Mouse (Mus musculus): ENCODE data around the gene Pde4d.

Gene Pde4d

DNA sequence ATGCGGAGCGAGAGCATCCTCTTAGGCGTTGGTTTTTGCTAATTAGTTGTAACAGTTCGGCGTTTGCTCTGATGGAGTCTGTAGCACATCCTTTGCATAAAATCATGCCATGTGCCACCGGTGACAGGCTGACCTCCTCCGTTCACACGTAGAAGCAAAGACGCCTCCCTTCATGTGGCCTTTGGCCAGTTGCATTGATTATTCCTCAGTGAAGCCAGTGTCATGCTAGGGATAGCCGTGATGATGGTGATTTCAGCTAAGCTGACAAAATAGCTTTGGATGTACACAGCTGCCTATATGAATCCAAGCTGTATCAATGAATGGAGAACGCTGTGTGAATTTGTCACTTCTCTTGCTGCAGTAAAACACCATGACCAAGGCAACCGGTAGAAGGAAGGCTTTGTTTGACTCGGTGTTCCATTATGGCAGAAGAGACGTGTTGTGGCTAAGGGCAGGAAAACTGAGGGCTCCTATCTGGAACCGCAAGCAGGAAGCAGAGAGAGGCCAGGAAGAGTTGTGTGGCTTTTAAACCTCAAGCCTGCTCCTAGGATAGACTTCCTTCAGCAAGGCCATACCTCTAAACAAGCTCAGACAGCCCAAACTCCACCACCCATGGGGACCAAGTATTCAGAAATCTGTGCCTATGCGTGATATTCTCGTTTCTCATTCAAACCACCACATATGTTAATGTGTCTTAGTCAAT lies 1471.7 kb downstream of the Pde4d start:
- TF ChIP-seq GATA4 (IDR thresholded peaks at IDR 0.05; ENCODE audit: insufficient replicate concordance, low read length) = no peak

DNA sequence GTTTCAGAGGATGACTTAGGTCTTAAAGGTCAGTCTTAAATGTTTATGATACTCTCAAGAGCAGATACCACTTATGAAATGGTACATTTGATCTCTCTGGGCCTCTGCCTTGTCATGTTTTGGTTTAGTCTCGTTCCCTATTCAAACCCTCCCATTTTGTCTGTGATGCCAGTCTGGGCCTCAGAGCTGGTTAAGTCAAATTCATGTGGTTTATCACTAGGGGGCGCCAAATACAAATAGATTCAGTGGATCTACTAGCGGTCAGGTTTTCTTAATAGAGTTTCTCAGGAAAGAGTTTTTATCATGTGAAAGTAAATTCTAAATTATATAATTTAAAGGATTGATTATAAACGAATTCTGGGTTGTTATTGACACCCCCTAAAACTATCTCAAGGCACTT lies 1472.5 kb downstream of the Pde4d start:
- TF ChIP-seq GATA4 (IDR thresholded peaks at IDR 0.05; ENCODE audit: insufficient replicate concordance, low read length) = no peak

DNA sequence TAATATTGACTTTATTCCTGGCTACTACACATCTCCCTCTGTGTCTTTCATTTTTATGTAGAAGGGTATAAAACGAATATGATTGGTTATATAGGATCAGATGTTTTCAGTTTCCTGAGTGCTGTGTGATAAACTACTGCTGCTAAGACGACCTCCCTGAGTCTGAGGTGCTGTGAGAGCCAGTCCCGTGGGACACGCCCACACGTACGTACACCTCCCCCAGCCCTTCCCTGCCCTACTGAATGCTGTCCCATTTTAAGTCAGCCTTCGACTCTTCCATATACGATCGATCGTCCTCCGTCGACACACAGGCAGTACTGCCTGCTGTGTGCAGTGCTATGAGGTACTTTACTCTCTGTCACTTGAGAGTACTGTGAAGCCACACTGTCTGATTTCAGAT lies 1473.0 kb downstream of the Pde4d start:
- TF ChIP-seq GATA4 (IDR thresholded peaks at IDR 0.05; ENCODE audit: insufficient replicate concordance, low read length) = no peak

DNA sequence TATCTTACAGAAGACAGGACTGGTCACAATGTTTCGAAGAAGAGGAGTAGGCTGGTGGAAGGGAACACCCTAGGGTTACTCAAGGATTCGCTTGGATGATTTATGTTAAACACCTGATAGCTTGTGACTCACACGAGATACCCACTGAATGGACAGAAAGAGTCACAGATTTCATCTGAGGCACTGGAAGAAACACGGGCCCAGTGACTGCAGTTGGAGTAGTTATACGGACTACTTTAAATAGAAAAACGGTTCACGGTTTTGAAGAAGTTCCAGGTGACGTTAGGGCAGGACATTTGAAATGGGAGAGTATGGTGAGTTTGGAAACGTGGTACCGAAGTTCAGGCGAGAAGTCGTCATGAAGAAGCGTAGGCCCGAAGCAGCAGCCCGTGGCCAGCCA lies 1475.0 kb downstream of the Pde4d start:
- no peak for TF ChIP-seq GATA4 (IDR thresholded peaks at IDR 0.05; ENCODE audit: insufficient replicate concordance, low read length)

DNA sequence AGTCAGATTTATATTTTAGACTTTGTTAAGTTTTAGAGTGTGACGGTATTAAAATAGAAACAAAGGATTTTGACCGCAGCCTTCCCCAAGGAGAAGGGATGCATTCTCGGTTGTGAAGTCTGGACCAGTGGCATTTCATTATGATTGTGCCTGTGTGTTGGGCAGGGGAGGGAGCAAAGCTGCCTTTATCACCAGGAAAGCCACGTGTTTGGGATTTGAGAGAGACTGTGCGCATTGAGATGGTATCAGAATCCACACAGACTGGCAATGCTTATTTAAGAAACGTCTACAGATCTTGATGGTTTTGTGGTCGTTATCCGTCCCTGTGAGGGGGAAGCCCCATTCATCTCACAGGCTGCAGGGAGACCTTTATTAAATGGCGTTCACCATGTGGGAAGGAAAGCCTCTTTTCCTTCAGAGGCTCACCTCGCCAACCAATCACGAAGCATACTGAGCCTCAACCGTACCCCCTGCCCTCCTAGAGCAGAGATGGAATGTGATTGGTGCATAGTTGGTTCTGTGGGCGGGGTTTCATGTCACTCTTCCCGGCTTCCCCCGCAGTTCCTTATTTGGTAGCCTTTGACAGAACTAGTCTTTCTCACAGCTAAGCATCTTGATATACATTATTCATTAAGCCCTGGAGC lies 1476.7 kb downstream of the Pde4d start:
- no peak for TF ChIP-seq GATA4 (IDR thresholded peaks at IDR 0.05; ENCODE audit: insufficient replicate concordance, low read length)

DNA sequence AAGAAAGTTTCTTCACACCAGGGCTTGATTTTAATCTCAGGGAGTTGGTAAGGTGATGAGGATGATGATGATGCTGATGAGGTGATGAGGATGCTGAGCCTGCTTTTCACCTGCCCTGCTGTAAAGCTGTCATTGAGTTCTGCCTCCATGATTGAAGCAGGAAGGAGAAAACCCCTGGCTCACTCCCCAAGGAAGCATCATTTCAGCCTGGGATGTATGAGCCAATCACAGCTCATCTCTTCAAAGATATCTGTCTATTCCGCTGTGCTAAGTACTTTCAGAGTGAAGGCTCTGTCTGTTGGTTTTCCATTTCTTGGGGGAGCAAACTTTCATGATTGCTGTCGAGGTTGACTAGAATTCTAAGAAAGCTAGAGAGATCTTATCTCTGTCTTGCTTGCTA lies 1478.0 kb downstream of the Pde4d start:
- TF ChIP-seq GATA4 (IDR thresholded peaks at IDR 0.05; ENCODE audit: insufficient replicate concordance, low read length) = no peak

DNA sequence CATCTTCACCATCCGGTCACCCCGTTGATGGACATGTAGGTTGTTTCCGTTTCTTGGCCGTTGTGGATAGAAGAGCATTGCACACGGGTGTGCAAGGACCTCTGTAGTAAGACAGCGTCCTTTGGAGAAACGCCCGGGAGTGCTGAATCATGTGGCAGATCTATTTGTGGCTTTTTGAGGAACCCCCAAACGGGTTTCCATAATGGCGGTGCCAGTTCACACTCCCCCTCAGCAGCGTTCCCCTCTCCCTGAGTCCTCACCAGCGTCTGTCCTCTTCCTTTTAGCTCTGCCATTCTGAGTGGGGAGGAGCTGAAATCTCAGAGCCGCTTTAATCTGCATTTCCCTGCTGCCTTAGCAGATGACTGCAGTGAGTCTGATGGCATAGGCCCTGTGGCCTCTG lies 1482.9 kb downstream of the Pde4d start:
- no peak for TF ChIP-seq GATA4 (IDR thresholded peaks at IDR 0.05; ENCODE audit: insufficient replicate concordance, low read length)

DNA sequence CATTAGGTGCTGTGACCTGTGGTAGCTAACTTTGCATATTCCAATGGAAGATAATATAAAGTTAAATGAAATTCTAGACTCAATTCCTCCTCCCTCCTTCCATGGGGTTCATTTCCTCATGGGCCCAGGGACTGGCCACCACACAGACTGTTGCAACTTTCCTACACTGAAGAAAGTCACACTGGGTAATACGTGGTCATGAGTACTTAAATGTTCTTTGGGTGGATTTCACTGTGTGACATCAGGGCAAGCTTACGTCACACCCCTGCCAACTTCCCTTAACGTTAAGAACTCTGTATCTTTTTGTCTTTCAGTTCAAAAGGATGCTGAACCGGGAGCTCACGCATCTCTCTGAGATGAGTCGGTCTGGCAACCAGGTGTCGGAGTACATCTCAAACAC lies 1483.8 kb downstream of the Pde4d start:
- TF ChIP-seq GATA4 (IDR thresholded peaks at IDR 0.05; ENCODE audit: insufficient replicate concordance, low read length) = no peak

DNA sequence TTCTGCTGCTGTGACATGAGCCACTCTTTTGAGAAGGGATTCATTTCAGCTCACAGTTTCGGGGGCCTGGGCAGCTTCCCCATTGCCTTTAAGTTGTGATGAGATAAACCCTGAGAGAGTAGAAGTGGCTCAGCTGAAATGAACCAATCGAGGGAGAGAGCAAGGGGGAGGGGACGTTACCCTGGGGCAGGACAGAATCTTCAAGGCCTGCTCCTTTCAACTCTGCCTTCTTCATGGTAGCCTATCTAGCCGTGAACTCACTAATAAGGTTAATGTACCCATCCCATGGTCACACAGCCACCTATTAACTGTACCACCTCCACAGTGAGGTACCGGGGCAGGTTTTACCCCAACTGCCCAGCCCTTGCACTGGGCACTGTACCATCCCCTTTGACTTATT lies 1487.1 kb downstream of the Pde4d start:
- TF ChIP-seq GATA4 (IDR thresholded peaks at IDR 0.05; ENCODE audit: insufficient replicate concordance, low read length) = no peak

DNA sequence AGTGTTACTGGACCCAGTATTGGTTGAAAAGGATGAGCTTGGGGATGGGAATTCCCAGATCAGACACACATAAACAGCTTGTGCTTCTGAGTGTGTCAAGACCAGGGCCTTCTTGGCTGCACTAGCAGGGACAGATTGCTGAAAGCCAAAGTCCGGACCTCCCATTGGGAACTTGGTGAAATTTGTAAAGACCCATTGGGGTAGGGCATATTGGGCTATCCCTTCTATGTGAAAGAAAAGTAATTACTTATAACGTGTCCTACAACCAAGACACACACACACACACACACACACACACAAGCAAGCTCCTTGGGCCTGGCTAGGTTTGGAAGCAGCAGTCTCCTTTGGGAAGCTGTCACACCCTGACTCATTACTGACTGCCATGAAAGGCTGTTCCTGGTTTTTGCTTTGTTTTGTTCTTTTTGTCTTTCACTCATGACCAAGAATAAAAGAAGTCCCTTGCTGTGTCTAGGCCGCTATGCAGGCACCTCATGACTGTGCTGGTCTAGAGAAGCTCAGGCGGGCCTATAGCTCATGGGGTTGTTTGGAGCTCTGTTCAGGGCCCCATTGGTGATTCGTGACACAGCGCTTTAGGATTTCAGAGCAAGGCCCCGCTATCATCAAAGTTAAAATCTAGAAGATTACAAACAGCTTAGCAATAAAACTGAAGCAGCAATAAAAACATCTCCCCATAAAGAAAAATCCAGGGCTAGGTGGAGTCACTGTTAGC lies 1495.2 kb downstream of the Pde4d start:
- TF ChIP-seq GATA4 (IDR thresholded peaks at IDR 0.05; ENCODE audit: insufficient replicate concordance, low read length) = no peak

DNA sequence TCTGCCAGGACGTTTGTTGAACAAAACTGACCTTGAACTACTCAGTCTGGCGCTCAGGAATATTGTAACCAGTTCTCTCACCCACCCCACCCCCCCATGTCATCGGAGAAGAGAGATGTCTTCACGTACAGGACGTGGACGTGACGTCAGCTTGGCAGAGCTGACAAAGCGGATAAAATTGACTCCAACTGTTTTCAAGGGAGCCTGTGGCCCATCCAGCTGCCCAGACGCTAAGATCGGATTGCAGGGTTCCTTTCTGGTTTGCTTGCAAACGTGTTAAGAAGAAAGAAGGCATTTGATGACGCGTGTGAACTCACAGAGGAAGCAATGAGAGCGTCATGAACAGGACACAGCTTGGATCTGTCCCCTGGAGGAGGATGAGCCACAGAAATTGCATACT lies 1501.7 kb downstream of the Pde4d start:
- TF ChIP-seq GATA4 (IDR thresholded peaks at IDR 0.05; ENCODE audit: insufficient replicate concordance, low read length) = no peak

DNA sequence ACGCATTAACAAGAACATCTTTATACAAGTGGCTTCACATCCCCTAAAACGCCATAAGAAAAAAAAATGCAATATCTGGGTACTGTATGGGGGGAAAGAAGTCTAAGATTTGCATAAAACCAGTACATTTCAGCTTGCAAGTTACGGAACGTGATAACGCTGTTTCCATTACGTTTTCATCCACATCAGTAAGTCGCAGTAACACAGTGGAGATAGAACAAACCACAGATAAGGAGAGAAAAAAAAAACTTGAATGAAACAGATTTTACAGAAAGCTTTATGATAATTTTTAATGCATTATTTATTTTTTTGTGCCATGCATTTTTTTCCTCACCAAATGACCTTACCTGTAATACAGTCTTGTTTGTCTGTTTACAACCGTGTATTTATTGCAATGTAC lies 1504.4 kb downstream of the Pde4d start:
- TF ChIP-seq GATA4 (IDR thresholded peaks at IDR 0.05; ENCODE audit: insufficient replicate concordance, low read length) = no peak

DNA sequence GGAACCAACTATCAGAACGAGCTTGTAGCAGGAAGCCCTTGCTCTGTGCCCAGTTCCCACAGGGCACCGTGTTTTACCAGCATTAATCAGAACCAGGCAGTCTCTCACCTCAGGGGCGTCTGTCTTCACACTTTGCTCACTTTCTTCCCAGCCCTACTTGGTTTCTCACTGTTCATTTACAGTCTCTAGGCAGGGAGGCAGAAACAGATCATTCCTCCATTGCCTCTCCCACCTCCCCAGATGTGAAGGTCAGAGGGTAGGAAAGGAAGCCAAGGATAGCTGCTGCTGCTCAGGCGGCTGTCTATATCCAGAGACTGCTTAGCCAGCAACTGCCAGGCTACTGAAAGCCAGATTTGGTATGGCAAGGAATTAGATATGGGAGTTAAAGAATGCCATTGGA lies 1508.2 kb downstream of the Pde4d start:
- TF ChIP-seq GATA4 (IDR thresholded peaks at IDR 0.05; ENCODE audit: insufficient replicate concordance, low read length) = no peak

DNA sequence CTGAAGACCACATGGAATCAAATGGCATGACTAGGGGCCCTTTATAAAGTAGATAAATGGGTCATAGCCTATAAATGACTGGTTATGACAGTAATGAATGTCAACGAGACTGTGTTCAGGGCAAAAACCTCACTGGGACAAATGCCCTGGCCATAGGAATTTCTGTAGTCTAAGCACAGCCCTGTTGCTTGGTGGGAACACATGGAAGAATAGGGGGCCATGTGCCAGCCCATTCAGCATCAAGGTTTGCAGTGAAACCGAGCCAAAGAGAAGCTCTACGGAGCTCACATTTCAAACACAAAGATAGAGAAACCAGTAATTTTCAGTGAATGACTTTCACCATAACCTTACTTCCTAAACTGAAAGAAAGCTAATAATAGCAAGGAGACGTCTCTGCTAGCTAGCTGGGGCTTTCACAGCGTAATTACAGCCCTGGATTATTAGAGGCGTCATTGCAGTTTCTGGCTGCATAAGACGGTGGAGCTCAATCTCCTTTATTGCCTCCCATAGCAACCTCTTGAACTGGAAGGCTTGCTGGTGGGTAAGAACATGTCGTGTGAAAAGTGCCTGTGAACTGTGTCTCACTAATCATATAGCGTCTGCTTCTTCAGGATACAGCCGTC lies 1533.2 kb downstream of the Pde4d start:
- no peak for TF ChIP-seq GATA4 (IDR thresholded peaks at IDR 0.05; ENCODE audit: insufficient replicate concordance, low read length)

DNA sequence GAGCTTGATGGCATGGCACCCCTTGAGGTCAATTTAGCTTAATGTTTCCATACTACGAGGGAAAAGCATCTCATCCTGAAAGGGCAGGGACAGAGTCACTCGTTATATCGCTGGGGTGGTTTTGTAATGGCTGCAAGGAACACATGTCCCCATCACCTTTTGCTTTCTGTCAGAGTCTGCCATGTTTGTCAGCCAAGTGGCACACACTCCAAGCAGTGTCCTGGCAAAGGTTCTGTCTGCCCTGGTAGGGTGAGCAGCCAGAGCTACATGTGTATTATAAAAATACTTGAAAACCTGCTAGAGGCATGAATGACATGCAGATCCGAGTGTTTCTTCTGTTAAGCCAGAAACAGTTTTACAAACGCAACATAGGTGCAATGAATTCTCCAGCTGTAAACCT lies 1535.7 kb downstream of the Pde4d start:
- TF ChIP-seq GATA4 (IDR thresholded peaks at IDR 0.05; ENCODE audit: insufficient replicate concordance, low read length) = no peak

DNA sequence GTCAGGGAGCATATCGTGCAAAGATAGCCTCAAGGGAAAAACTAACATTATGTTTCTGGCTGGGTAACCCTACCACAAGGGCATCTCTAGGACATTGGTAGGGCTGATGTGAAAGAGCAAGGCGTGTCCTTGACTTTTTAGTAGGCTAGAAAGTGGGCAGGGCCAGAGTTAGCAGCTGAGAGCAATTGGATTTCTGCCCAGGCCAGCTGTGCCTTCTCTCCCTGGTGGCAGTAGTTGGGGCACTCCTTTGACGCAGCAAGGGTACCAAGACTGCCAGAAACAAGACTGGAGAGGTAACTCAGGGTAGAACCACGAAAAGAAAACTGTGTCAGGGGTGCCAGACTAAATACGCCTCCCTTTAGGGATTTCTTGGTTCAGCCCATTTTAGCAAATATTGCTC lies 1536.1 kb downstream of the Pde4d start:
- TF ChIP-seq GATA4 (IDR thresholded peaks at IDR 0.05; ENCODE audit: insufficient replicate concordance, low read length) = no peak
